Mouse (Mus musculus): ENCODE measurements around the gene Odf2. TPM values are rescaled to one million over a fixed set of nuclear protein-coding genes. Genes with fewer than 3 reads are reported as not detected.

Odf2 gene
- polyA plus RNA-seq, 1 experiment from 2014 or later = 66.8 TPM

DNA sequence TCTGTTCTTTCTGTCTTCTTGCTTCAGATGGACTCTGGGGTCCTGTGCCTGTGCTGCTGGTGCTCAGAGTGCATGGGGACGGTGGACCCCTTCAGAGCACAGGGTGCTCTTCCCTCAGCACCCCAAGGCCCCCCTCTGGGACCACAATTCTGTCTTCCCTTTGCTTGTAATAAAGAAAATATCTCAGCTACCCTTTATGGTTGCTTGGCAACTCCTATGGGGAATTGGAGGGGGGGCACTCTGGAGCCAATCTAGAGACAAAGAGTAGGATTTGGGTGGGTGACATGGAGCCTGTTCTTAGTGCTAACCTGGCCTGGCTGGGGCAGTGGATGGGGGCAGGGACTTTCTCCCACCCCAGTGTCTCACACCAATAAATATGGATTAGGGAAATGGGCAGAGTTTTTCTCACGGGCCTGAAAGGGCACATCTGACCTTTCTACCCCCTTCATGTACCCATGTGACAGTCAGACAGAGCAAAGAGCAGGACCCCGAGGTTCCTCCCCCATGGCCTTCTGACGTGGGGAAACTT, 36.0 kb upstream of the Odf2 start:
- WGBS = 3% methylated on average over 4 of the region's 4 CpGs
- 0 out of 2 replicates have a peak overlapping the region, but pooled peaks have one; percentile 37 for H3K27ac ChIP-seq (replicated peaks)
- no peaks in the 10 kb centered on the region for H3K27me3 ChIP-seq (replicated peaks)
- no peak overlapping the region for H3K4me3 ChIP-seq (replicated peaks)
- no peaks in the 10 kb centered on the region for H3K36me3 ChIP-seq
- peaks cover 45% of the 10 kb centered on the region for H3K4me1 ChIP-seq
- no peak overlapping the region for H3K4me2 ChIP-seq
- no peaks in the 10 kb centered on the region for H3K9me3 ChIP-seq (replicated peaks)
- ATAC-seq (ENCODE audit: low FRiP score) = no peak
- no peak overlapping the region for H3K9ac ChIP-seq (replicated peaks)

DNA sequence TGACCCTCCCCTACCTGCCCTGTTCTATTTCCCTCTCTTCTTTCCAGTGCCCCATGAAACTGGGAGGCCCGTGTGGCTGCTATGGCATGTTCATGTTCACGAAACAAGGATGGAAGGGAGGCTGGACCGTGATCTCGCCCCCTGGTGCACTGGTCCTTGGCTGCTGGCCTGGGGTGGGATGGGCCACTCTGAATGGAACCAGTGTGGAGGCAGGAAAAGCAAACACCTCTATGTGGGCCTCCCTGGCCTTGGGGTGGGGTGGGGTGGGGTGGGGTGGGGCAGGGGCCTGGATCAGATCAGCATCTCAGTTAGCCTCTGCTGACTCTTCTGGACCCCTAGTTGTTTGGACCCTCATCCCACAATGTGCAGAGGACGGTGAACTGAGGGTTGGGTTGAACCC, 35.3 kb upstream of the Odf2 start:
- Histone ChIP-seq H3K9ac (replicated peaks) (no peak overlapping the region), H3K36me3 (no peaks in the 10 kb centered on the region), H3K27me3 (replicated peaks) (no peaks in the 10 kb centered on the region), H3K4me3 (replicated peaks) (no peak overlapping the region), H3K27ac (replicated peaks) (no peak overlapping the region), H3K9me3 (replicated peaks) (no peaks in the 10 kb centered on the region), H3K4me2 (no peak overlapping the region), H3K4me1 (peaks cover 45% of the 10 kb centered on the region)
- no peak for ATAC-seq (ENCODE audit: low FRiP score)
- 34% methylated on average over 5 of the region's 5 CpGs for WGBS

DNA sequence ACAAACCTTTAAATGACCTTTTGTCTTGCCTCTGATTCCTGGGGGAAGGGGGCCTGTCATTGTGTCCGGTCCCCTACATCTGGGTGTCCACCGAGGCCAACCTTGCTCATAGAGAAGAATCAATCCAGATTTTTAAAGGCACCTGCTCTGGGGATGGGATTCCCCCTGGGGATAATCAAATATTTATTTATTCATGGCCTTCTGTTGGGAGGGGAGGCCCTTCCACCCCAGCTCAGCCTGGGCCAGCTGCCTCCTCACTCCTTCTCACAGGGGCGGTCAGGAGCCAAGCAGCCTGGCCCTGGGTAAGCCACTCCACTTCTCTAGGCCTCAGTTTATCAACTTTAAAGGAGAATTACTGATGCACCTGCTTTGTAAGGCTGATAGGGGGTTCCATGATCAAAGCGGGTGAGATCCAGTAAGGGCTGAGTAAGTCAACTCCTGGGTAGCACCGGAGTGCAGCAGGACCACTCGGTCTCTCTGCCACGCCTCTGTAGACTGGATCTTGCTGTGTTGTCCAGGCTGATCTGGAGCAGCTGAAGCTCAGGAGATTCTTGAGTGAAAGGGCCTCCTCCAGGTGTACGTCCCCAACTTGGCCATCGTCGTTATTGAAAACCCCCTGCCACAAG, 33.3 kb upstream of the Odf2 start:
- H3K9me3 ChIP-seq (replicated peaks) = no peaks in the 10 kb centered on the region
- no peaks in the 10 kb centered on the region for H3K27me3 ChIP-seq (replicated peaks)
- no peak overlapping the region for H3K9ac ChIP-seq (replicated peaks)
- peaks cover 29% of the 10 kb centered on the region for H3K4me1 ChIP-seq
- WGBS = 28% methylated on average over 10 of the region's 10 CpGs
- no peak overlapping the region for H3K27ac ChIP-seq (replicated peaks)
- ATAC-seq (ENCODE audit: low FRiP score) = no peak
- no peak overlapping the region for H3K4me3 ChIP-seq (replicated peaks)
- no peaks in the 10 kb centered on the region for H3K36me3 ChIP-seq
- H3K4me2 ChIP-seq = no peak overlapping the region

DNA sequence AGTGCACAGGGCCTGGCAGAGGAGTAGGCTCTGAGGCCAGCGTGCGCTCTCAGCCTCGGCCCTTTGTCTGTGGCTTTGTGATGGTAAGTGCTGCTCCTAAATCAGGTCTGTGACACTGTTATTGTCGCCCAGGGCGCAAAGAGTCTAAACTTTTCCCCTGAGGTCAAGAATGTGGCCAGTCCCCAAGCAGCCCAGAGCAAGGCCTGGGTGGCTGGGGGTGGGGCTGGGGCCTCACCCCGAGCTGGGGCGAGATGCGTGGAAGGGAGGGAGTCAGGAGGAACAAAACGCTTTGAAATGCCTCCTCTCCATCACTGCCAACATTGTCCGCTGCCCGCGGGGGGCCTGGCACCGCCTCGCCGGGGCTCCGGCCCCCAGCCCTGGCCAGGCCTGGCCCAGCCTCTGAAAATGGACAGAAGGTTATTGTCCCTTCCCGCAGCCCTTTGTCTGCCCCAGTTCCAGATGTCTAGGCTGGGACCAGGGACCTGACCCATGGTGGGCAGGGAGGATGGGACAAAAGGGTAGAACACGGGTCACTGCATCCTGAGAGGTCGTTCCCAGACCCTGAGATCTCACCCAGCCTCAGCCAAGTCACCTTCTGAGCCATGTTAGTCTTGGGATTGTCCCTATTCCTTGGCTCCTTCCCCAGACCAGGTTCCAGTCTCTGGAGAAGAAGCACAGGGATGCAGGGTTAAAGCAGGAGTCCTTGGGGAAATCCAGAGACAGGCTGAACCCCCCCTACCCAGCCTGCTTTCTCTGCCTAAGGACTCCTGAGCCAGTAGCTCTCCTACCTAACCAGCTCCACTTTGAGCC, 32.4 kb upstream of the Odf2 start:
- H3K4me2 ChIP-seq = no peak overlapping the region

DNA sequence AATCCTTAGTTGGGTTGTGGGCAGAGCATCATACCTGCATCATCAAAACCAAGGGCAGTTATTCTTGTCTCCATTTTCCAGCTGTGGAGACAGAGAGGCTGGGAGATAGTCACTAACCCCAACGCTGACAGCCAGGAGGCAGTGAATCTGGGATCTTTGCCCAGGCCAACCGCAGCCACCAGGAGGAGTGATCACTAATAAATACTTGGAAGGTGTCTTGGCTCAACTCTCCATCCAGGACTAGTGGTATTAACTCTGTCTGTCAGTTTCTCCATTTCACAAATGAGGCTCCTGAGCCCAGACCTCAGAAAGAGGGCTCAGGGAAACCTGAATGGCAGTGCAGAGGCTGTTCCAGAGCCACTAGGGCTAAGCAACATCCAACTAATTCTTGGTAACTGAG, 31.7 kb upstream of the Odf2 start:
- Histone ChIP-seq H3K4me1 (peaks cover 29% of the 10 kb centered on the region), H3K27ac (replicated peaks) (no peak overlapping the region)
- ATAC-seq (ENCODE audit: low FRiP score) = no peak

More for the DNA sequence above, 32.4 kb upstream of the Odf2 start:
- H3K27me3 ChIP-seq (replicated peaks) = no peaks in the 10 kb centered on the region
- no peak for ATAC-seq (ENCODE audit: low FRiP score)
- peaks cover 29% of the 10 kb centered on the region for H3K4me1 ChIP-seq
- H3K27ac ChIP-seq (replicated peaks) = peak overlapping the region; percentile 34; the same call in 1 of the 2 replicates
- H3K9me3 ChIP-seq (replicated peaks) = no peaks in the 10 kb centered on the region
- H3K9ac ChIP-seq (replicated peaks) = no peak overlapping the region
- H3K36me3 ChIP-seq = no peaks in the 10 kb centered on the region
- H3K4me3 ChIP-seq (replicated peaks) = no peak overlapping the region
- 9% methylated on average over 19 of the region's 19 CpGs for WGBS

DNA sequence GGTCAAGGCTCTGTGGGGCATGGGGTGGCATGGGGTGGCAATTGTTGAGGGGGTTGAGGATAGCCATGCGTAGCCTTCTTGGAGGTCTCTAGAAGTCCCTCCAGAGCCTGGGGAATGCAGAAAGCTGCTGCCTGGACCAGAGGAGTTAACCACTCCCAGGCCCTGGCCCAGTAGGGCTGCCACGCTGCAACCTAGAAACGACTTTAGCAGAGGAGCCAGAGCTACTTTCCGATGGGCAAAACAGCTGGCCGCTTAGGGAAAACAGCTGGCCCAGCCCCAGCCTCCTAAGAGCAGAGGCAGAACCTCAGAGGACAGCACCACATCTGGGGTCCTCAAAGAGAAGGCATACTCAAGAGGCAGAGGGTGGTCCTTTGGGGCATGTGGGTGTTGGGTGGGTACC, 31.1 kb upstream of the Odf2 start:
- H3K27me3 ChIP-seq (replicated peaks) = no peaks in the 10 kb centered on the region
- WGBS = 46% methylated on average over 5 of the region's 5 CpGs
- no peak overlapping the region for H3K27ac ChIP-seq (replicated peaks)
- H3K4me2 ChIP-seq = no peak overlapping the region
- peaks cover 26% of the 10 kb centered on the region for H3K4me1 ChIP-seq
- no peaks in the 10 kb centered on the region for H3K9me3 ChIP-seq (replicated peaks)
- no peaks in the 10 kb centered on the region for H3K36me3 ChIP-seq
- no peak overlapping the region for H3K9ac ChIP-seq (replicated peaks)
- no peak overlapping the region for H3K4me3 ChIP-seq (replicated peaks)
- ATAC-seq (ENCODE audit: low FRiP score) = no peak

More for the DNA sequence above, 31.7 kb upstream of the Odf2 start:
- Histone ChIP-seq H3K9me3 (replicated peaks) (no peaks in the 10 kb centered on the region), H3K36me3 (no peaks in the 10 kb centered on the region), H3K4me2 (no peak overlapping the region), H3K9ac (replicated peaks) (no peak overlapping the region), H3K27me3 (replicated peaks) (no peaks in the 10 kb centered on the region), H3K4me3 (replicated peaks) (no peak overlapping the region)
- 15% methylated on average over 2 of the region's 2 CpGs for WGBS

DNA sequence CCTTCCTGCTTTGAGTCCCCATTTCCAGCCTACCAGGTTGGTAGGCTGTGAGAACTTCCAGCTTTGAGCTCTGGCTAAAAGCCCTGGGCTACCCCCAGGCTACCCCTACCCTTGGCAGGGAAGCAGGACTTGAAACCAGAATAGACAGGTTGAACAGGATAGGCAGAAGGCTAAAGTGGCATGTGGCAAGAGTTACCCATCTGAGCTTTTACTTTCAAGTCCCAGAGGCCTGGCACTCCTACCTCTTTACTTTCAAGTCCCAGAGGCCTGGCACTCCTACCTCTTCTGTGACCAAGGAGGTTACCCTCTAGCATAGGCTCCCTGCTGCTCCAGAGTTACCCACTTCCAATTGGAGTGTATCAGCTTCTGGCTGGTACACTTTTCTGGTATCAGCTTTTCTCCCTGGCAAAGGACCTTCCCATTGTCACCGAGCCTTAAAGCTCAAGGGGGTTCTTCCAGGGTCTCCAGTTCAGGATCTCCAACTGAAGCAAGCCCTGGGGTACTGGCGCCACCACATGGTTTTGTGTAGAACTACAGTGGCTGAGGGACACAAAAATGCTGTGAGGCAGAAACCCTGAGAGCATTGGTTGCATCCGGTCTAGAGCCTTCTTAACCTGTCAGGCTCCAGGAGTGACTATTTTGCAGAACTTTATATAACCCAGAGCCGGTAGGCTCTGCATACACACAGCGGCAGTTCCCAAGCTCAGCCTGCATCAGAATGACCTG, 30.1 kb upstream of the Odf2 start:
- H3K9me3 ChIP-seq (replicated peaks) = no peaks in the 10 kb centered on the region
- H3K4me1 ChIP-seq = peaks cover 19% of the 10 kb centered on the region
- no peak overlapping the region for H3K9ac ChIP-seq (replicated peaks)
- H3K36me3 ChIP-seq = no peaks in the 10 kb centered on the region
- ATAC-seq (ENCODE audit: low FRiP score) = no peak
- no peak overlapping the region for H3K27ac ChIP-seq (replicated peaks)
- WGBS = 10% methylated on average over 5 of the region's 5 CpGs
- H3K4me3 ChIP-seq (replicated peaks) = no peak overlapping the region
- no peak overlapping the region for H3K4me2 ChIP-seq
- H3K27me3 ChIP-seq (replicated peaks) = no peaks in the 10 kb centered on the region

DNA sequence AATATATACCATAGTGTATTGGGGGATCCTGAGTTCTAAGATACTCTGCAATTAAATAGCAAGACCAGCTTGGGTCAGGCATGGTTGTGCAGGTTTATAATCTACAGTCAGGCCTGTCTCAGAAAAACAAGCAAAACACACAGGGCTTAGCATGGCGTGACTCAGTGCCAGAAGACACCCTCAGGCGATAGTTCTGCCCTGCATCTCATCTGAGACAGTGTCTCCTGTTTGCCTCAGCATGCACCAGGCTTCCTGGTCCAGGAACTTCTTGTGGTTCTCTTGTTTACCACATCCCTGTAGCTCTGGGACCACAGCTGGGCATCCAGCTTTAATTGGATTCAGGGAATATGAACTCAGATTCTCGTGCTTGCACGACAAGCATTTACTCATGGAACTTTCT, 23.9 kb upstream of the Odf2 start:
- H3K4me3 ChIP-seq (replicated peaks) = no peak overlapping the region
- WGBS = 78% methylated on average over 4 of the region's 4 CpGs
- H3K9me3 ChIP-seq (replicated peaks) = no peaks in the 10 kb centered on the region
- ATAC-seq (ENCODE audit: low FRiP score) = no peak
- H3K36me3 ChIP-seq = no peaks in the 10 kb centered on the region
- no peak overlapping the region for H3K27ac ChIP-seq (replicated peaks)
- no peak overlapping the region for H3K4me2 ChIP-seq
- H3K27me3 ChIP-seq (replicated peaks) = no peaks in the 10 kb centered on the region
- peaks cover 15% of the 10 kb centered on the region for H3K4me1 ChIP-seq
- H3K9ac ChIP-seq (replicated peaks) = no peak overlapping the region

DNA sequence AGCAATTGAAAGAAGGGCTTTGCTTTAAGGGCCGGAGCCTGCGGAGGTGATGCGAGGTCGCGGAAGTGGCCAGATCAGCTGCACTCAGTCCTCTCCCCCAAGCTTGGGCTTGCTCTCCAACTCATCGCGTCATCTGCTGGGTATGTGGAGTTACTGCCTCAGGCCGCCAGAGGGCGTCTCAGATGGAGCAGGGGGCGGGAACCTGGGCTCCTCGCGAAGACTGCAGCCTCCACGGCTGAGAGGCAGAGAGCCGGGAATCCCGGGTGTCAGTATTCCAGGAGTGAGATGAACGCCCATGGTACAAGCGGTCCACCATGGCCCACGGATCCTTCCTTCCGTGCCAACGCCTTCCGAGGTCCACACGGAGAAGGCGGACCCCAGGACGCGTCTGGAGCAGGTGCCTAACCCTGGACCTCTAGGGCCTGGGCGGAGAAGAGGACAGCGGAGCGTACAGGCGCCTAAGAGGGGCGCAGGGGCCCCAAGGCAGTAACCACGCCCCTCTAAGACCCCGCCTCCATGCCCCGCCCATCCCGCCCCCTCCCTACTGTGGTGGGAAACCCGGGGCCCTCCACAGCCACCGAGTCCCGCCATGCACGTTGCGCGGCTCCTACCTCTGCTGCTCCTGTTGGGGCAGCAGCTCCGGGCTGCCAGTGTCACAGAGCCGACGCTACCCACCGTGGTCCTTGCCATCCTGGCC, 19.9 kb upstream of the Odf2 start, which contains the start of gene Cercam:
Gene Cercam, plus strand, starts transcription at position 216 of the 697 bp plus-strand sequence.
- H3K4me2 ChIP-seq = peak within 1 kb of the TSS; percentile 84
- no peaks in the 10 kb centered on the region; the same call in 1 of the 2 replicates for H3K36me3 ChIP-seq
- peak within 1 kb of the TSS; percentile 52 for H3K9ac ChIP-seq (replicated peaks)
- no peaks in the 10 kb centered on the region for H3K9me3 ChIP-seq (replicated peaks)
- H3K4me3 ChIP-seq (replicated peaks) = peak within 1 kb of the TSS; percentile 52
- peaks cover 23% of the 10 kb centered on the region for H3K4me1 ChIP-seq
- peak; percentile 92 for ATAC-seq (ENCODE audit: low FRiP score)
- H3K27ac ChIP-seq (replicated peaks) = peak within 1 kb of the TSS; percentile 88
- WGBS = under 1% methylated on average over 44 of the region's 44 CpGs
- H3K27me3 ChIP-seq (replicated peaks) = no peaks in the 10 kb centered on the region

DNA sequence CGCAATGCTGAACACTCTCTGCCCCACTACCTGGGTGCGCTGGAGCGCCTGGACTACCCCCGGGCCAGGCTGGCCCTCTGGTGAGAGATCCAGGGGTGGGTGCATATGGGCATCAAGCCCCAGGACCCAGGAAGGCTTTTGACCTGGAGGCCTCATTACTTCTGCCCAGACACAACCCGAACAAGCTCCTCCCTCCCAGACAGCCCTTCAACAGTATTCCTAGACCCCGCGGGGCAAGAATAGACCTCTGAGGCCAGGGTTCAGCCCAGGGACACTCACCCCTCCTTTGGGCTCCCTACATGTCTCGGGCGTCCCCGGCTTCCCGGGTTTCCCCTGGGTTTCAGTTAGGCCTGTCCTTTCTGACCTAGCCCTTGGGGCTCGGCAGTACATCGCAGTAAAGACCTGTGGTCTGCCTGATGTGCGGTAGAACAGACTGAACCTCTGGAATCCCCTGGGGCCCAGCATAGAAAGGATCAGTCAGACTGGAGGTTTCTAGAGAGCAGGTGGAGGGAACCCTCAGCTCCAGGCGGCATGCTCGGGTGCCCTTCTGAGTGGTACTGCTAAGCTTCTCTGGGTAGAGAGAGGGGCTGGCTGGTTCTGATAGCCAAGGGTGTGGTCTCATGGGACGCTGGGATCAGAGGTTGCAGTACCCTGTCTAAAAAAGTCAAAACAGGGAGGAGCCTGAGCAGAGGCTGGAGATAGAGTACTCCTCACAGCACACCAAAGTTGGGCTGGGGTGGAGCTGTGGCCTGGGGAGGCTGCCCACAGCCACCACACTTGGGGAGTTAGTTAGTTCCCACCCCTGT, 19.2 kb upstream of the Odf2 start:
- Histone ChIP-seq H3K36me3 (no peaks in the 10 kb centered on the region; the same call in 1 of the 2 replicates), H3K4me1 (peaks cover 23% of the 10 kb centered on the region), H3K9ac (replicated peaks) (peak overlapping the region; percentile 52), H3K9me3 (replicated peaks) (no peaks in the 10 kb centered on the region), H3K27ac (replicated peaks) (peak overlapping the region; percentile 88), H3K4me3 (replicated peaks) (peak overlapping the region; percentile 52), H3K4me2 (peak overlapping the region; percentile 84), H3K27me3 (replicated peaks) (no peaks in the 10 kb centered on the region)
- ATAC-seq (ENCODE audit: low FRiP score) = peak; percentile 40; the same call in 1 of the 2 replicates
- 4% methylated on average over 17 of the region's 17 CpGs for WGBS

All from neural tube, embryonic 15.5 days (tissue).